Mouse (Mus musculus): ENCODE data around the gene Alpk1. TPM values are rescaled to one million over a fixed set of nuclear protein-coding genes. Genes with fewer than 3 reads are reported as not detected.

The Alpk1 gene
- total RNA-seq, 2 experiments from 2014 or later = 4.6 to 5.5 TPM

DNA sequence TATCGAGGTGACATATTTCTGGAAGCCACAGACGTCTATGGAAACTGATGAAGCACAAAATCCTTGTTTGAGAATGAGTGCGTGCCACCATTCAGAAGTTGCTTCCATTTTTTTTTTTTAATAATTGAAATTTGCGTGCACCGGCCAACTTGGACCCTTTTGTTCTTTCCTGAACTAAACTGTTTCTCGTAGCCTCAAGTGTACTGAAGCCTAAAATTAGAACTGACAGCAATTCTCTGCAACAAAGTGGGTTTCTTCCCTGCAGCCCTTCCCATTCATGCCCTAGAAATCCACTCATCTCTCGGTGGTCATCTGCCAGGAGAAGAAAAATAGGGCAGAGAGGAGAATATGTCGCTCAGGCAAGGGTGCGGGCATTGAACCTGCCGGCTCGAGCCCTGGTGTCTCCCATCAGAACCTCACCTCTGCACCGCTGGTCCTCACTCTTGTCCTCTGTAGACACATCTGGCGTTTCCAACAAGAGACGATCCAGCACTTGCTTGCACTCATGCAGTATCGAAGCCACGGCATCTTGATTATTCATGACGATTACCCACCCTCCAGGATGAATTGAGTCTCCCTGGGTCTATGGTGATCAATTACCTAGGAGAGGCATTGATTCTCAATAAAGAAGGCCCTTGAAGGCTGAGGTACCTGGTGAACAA, 51.3 kb downstream of the Alpk1 start:
- no peak for TF ChIP-seq CTCF (IDR thresholded peaks at IDR 0.05)
- Histone ChIP-seq H3K27ac (no peak overlapping the region), H3K4me3 (no peak overlapping the region)
- intact Hi-C loops (cut with DNase I) = no loop called here
- DNase-seq (ENCODE audit: extremely low spot score in 1 of 2, low spot score in 2 of 2) = no peak

DNA sequence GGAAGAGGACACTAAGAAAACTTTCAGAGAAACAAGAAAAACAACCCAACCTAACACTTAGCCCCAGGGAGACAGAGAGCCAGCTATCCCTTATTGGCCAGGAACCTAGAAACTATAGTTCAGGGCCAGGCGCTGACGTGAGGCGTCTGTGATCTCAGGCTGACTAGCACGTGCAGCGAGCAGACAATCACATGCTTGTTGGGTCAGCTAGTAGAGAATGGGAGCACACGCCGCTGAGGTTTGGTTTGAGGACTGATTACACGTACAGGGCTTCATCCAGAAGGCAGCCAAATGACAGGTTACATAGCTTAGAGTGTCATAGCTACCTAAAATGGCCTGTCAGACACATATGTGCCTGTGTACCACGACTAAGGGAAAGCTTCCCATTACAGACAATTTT, 52.3 kb downstream of the Alpk1 start:
- Histone ChIP-seq H3K4me3 (no peak overlapping the region), H3K27ac (no peak overlapping the region)
- DNase-seq (ENCODE audit: extremely low spot score in 1 of 2, low spot score in 2 of 2) = no peak
- TF ChIP-seq CTCF (IDR thresholded peaks at IDR 0.05) = no peak
- intact Hi-C loops (cut with DNase I) = no loop called here

DNA sequence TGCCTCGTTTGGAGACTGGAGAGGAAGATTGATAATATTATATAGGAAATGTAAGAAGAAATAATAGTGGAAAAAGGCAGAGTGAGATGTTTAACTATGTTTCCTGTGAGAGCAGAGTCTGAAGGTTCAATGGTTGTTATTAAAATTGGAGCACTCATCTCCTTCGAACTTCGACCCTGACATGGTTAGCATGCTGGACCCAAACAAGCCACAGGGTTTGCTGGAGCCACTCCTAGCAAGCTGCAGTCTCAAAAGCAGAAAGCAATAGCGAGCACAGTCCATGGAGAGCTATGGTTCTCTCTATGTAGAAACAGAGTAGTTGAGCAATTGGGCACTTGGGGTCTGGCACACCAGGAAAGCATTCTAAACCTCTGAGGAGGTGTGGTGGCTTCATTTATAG, 59.4 kb downstream of the Alpk1 start:
- intact Hi-C loops (cut with DNase I) = no loop called here
- no peak overlapping the region for H3K27ac ChIP-seq
- TF ChIP-seq CTCF (IDR thresholded peaks at IDR 0.05) = no peak
- no peak overlapping the region for H3K4me3 ChIP-seq
- no peak for DNase-seq (ENCODE audit: extremely low spot score in 1 of 2, low spot score in 2 of 2)

DNA sequence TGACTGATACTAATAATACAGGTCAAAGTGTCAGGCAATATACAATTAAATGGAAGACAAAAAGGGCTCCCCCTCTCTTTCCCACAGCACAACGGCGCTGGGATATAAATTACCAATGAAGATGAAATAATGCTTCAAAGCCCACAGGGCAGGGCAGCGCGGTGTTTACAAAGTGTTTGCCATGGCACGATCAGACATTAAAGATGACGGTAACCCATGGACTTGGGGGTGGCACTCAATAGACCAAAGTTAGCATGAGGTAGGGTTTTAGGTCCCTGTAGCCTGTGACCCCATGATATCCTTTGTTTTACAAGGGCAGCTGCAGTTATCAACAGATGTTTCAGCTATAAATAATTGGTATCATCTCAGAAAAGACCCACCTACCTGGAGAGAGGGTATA, 60.3 kb downstream of the Alpk1 start:
- intact Hi-C loops (cut with DNase I) = no loop called here
- DNase-seq (ENCODE audit: extremely low spot score in 1 of 2, low spot score in 2 of 2) = no peak
- no peak for TF ChIP-seq CTCF (IDR thresholded peaks at IDR 0.05)
- Histone ChIP-seq H3K4me3 (no peak overlapping the region), H3K27ac (no peak overlapping the region)

DNA sequence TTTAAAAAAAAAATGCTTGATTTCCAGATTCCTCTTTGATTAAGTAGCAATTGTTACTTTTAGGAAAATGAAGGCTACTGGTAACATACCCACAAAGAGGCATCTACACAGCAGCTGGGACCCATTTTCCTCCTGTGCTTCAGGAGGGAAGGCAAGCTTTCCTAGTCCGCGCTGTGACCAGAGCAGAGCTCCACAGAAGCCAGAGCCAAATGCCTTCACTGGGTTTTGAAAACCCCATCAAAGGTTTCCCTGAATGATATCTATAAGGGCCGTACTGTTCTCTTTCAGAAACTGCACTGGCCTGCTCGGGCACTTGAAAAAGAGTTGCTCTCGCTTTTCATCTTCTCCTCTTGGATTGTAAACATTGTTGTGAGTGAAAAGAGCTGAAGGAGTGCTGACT, 60.7 kb downstream of the Alpk1 start:
- DNase-seq (ENCODE audit: extremely low spot score in 1 of 2, low spot score in 2 of 2) = no peak
- intact Hi-C loops (cut with DNase I) = no loop called here

DNA sequence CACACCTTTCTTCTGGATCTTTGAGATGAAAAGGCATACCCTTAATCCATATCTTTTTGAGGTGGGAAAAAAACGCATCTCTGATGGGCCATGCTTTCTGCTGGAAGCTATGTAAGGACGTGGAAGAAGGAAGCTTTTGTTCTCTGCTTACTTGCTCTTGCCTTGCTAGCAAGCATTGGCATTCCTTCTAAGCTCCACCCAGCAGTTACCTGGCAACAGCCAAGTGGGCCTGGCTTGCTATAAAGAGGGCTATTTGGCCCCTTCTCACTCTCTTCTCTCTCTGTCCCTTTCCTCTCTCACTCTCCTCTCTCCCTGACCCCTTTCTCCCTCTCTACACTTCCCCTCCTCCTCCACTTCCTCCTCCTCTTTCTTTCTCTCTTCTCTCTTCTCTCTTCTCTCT, 63.6 kb downstream of the Alpk1 start:
- Histone ChIP-seq H3K27ac (no peak overlapping the region), H3K4me3 (no peak overlapping the region)
- TF ChIP-seq CTCF (IDR thresholded peaks at IDR 0.05) = no peak
- DNase-seq (ENCODE audit: extremely low spot score in 1 of 2, low spot score in 2 of 2) = no peak
- intact Hi-C loops (cut with DNase I) = no loop called here

More for the DNA sequence above, 60.7 kb downstream of the Alpk1 start:
- TF ChIP-seq CTCF (IDR thresholded peaks at IDR 0.05) = no peak
- no peak overlapping the region for H3K4me3 ChIP-seq
- H3K27ac ChIP-seq = no peak overlapping the region

DNA sequence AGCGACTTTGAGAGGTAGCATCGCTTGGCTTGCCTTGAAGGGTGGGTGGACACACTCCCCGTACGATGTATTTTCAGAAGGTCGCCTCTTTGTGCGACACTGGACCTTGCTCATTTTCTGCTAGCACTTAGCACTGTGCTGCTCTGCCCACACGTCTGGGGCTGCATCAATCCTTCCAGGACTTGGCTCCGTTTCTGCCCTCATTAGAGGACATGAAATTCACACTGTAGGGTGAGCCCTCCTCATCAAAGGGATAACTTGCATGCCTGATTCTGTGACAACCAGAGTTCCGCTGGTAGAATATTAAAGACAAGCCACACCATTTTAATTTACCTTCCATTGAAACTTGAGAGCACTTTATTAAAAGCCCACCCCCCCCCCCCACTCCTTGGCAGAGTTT, 67.2 kb downstream of the Alpk1 start:
- H3K27ac ChIP-seq = no peak overlapping the region
- DNase-seq (ENCODE audit: extremely low spot score in 1 of 2, low spot score in 2 of 2) = no peak
- no peak overlapping the region for H3K4me3 ChIP-seq
- intact Hi-C loops (cut with DNase I) = no loop called here
- TF ChIP-seq CTCF (IDR thresholded peaks at IDR 0.05) = no peak

DNA sequence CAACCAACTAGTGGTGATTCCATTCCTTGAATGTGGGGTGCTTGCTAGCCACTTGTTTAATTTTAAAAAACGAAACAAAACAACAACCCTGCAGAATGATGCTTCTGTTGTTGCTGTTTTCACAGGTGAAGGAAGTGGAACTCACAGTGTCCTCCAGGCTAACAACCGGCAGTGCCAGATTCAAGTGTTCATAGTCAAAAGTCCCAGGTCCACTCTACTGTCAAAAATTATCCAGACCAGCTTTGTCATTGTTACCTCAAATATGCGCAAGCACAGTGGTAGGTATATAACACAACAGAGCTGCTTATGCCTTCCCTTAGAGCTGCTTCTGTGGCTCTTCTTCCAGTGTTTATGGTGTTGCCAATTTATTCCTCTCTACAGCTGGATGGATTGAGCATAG, 68.8 kb downstream of the Alpk1 start:
- intact Hi-C loops (cut with DNase I) = no loop called here
- no peak overlapping the region for H3K4me3 ChIP-seq
- TF ChIP-seq CTCF (IDR thresholded peaks at IDR 0.05) = no peak
- DNase-seq (ENCODE audit: extremely low spot score in 1 of 2, low spot score in 2 of 2) = no peak
- no peak overlapping the region for H3K27ac ChIP-seq

DNA sequence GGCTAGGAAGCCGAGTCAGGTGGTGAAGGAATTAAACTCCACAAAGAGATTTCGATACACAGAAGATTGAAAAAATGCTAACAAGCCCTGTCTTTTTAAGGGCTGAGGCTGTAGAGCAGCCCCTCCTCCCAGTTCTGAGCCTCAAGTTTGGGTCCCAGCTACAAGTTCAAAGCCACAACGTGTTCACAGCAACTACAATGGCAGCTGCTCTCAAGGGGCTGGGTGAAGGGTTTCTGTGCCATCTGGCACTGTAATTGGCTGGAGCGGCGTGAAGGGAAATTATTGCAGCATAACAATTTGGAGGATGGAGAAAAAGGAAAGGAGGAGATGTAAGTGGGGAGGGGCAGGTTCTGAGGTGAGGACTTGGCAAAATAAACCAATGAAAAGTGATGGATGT, 73.2 kb downstream of the Alpk1 start:
- intact Hi-C loops (cut with DNase I) = loop anchor here (5.0 kb wide), 1 partner anchor 75 kb away; the partner anchor contains the start of gene Neurog2
- no peak for DNase-seq (ENCODE audit: extremely low spot score in 1 of 2, low spot score in 2 of 2)
- no peak for TF ChIP-seq CTCF (IDR thresholded peaks at IDR 0.05)
- H3K27ac ChIP-seq = no peak overlapping the region
- no peak overlapping the region for H3K4me3 ChIP-seq

DNA sequence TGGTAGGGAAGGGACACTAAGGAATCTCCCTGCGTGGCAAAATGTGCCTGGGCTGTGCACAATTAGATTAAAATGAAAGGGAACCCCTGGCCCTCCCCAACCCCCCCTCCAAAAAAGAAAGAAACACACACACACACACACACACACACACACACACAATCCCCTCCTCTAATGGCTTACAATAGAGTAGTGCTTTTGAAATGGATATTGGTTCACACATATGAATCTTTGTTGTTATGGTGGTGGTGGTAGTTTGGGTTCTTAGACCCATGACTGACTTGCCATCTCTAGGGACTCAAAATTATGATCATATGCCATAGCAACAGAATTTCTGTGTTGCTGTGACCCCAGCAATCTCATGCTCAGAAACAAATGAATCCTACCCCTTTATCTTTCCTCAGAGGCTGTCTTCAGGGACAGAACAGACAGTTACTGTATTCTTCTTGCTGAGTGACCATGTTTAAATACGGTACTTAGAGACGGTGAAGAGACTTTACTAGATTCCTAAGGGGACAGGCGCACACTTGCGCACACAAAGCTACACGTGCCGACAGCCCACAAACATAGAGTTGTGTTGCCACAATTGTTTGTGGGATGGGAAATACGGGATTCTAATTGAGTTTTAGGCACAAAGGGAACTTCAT, 73.8 kb downstream of the Alpk1 start:
- Histone ChIP-seq H3K27ac (no peak overlapping the region), H3K4me3 (no peak overlapping the region)
- TF ChIP-seq CTCF (IDR thresholded peaks at IDR 0.05) = no peak
- no peak for DNase-seq (ENCODE audit: extremely low spot score in 1 of 2, low spot score in 2 of 2)
- intact Hi-C loops (cut with DNase I) = loop anchor here (5.0 kb wide), 1 partner anchor 74 kb away; the partner anchor contains the start of gene Neurog2

DNA sequence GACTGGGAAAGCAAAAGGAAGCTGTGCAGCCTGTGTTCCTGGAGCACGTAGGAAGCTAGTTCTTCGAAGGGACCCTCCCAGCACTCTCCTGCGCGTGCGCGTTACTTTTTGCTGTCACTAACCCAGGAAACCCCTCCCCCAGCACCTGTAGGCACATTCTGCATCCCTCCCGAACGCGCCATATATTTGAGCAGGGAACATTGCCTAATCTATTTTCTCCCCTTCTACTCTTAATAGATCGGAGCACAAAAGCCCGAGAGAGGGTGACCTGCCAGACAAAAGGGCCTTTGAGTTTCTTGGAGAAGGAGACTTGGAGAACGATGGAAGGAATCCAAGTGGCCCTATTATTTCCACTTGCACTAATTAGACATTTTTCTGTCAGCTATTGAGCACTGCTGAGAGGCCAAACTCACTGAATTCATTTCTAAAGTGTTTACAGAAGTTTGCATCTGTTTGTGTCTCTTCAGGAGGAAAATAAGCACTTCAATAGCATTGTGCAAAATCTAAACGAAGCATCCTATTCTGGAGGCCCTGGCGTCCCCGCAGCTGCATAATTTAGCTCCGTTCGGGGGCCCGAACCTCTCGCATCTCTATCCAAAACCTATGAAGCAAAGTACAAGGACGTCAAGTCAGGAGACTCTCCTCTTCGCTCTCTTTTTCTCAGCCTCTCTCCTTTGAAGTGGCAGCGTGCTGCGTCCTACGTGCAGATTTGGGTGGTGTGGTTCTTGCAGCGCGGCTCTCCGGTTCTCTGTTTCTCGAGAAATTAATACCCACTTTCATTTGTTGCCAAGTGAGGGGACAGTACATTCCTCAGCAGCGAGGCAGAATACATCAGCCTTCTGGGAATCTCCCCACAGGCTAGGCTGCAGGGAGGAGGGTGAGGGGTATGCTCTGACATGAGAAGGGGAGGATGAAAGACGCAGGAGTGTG, 74.5 kb downstream of the Alpk1 start:
- intact Hi-C loops (cut with DNase I) = loop anchor here (5.0 kb wide), 1 partner anchor 73 kb away; the partner anchor contains the start of gene Neurog2
- DNase-seq (ENCODE audit: extremely low spot score in 1 of 2, low spot score in 2 of 2) = peak; percentile 18 to 19
- Histone ChIP-seq H3K27ac (no peak overlapping the region), H3K4me3 (peak overlapping the region; percentile 28)
- TF ChIP-seq CTCF (IDR thresholded peaks at IDR 0.05) = no peak

DNA sequence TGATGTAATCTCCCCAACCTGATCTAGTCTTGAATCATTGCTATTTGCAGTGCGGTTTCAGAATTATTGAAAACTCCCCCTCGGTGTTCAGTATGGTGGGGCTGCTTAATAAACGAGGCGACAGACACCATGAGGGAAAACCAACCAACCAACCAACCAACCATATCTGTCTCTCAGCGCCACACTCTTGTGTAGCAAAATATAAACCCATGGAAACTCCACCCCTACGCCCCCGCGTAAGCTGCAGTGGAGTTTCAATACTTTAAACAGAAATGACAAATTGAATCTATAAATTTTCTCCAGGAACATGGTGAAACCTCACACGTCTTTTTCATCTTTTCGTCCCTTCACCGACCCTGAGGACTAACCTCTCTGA, 75.2 kb downstream of the Alpk1 start:
- no peak overlapping the region for H3K4me3 ChIP-seq
- TF ChIP-seq CTCF (IDR thresholded peaks at IDR 0.05) = no peak
- H3K27ac ChIP-seq = no peak overlapping the region
- intact Hi-C loops (cut with DNase I) = loop anchor here (5.0 kb wide), 1 partner anchor 73 kb away; the partner anchor contains the start of gene Neurog2
- no peak for DNase-seq (ENCODE audit: extremely low spot score in 1 of 2, low spot score in 2 of 2)
